Mouse (Mus musculus): Measurements from ENCODE around the gene Ppfibp2.

The Ppfibp2 gene

DNA sequence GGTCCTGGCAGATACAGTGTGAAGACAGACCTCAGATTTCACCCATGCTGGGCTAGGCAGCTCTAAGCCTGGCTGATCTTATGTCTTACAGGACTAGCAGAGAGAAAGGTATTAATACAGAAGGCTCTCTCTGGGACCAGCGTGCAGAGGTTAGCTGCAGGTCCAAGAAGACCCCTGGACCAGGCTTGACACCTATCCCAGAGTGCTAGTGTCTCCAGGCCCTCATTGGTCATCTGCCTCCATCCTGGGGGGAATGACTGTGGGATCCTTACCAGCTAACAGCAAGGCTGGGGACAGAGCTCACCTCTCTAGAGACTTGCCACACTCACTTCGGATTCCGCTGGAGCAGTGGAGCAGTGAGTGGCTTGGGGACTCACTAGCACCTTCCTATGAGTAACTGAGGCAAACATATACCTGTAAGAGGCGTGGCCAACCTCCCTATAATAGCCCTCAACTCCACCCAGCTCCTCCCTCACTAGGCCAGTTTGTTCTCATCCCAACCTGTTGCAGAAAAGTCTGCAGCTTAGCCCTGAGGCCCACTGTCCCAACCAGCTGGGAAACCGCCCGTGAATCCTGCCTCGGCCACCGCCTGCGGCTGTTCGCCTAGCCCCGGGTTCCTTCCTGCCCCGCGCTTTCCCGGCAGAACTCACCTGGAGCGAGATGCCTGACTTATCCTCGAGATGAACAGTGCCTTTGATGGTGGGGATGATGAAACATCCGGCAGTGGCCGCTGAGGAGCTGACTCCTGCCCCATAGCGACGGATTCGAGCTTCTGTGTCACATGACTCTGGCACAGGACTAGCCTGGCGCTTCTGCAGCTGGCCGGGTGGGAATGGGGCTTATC is 162.5 kb downstream of the Ppfibp2 start, which contains the start of gene Cyb5r2:
TSS of gene Cyb5r2 (minus strand) at position 725 of the 844 bp plus-strand sequence.
- DNase-seq: no peak

DNA sequence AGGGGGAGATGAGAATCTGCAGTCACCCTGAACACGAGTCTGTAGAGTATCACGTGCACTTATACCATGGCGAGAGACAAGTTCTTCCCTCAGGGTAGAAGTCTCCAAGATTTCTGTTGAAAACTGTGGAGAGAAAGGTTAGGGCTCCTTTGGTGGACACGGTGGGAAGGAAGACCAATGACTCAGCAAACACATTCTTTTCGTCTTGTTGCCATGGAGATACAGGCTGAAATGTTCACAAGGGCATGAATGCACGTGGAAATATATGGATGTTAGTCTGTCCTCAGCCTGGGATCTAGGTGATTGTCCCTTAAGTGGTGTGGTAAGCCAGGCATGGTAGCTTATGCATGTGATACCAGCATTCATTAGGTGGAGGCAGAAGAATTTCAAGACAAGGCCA is 175.8 kb downstream of the Ppfibp2 start:
- no peak for DNase-seq

DNA sequence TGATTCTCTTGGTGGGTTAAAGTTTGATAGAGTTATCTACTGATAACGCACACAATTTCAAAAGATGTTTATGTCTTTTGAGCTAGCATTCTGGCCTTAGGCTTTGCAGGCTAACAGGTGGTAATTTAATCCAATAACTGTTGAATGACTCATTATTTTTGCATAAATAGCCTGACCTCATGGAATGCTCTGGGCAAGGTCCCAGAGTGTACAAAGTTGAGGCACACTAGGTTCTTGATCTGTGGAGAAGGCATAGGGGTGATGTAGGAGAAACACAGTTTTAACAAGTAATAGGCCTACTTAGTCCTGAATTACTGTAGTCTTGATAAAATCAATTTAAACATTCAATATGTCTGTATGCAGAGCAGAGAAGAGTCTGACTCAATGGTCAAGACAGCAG is 183.2 kb downstream of the Ppfibp2 start:
- no peak for DNase-seq

DNA sequence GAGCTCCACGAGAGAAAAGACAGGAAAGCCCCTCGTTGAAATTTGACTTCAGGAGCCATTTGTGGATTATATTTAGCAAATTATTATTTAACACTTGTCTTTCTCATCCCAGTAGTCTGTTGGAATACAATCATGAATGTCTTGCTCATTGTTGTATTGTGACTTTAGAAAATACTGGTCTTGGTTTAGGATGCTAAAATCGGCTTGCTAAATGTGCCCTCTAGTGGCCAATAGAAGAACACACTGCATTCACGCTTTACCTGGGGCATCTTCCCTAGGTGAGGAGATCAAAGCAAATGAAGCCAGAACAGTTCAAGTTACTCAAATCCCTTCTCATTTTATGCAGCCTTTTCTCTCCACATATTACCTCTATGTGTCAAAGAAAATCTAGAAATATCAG is 184.6 kb downstream of the Ppfibp2 start:
- no peak for DNase-seq

DNA sequence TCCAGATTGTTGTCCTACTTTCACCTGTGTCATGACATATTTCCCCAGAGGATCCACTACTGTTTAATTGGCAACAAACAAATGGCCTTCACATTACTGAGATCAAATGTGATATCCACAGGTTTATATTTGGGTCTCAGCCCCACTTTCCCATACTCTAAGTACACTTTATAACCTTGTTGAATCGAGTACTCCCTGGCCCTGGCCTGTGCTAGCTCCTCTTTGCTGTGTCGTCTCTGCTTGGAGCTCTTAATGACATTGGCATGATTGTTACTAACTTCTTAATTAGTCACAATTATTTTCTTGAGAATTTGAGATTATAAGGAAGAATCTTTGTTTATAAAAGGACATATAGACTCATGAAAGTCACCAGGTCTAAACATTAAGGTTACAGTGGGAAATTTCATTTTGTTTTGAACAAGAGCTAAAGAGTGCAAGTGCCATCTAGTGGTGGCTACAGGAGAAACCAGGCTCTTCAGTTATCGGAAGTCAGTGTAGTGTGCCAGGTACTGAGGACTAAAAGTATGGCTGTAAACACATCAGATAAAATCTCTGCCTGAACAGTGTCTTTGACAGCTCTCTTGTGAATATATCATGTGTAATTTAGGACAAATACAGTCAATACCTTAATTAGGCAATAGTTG is 193.1 kb downstream of the Ppfibp2 start:
- DNase-seq: no peak

DNA sequence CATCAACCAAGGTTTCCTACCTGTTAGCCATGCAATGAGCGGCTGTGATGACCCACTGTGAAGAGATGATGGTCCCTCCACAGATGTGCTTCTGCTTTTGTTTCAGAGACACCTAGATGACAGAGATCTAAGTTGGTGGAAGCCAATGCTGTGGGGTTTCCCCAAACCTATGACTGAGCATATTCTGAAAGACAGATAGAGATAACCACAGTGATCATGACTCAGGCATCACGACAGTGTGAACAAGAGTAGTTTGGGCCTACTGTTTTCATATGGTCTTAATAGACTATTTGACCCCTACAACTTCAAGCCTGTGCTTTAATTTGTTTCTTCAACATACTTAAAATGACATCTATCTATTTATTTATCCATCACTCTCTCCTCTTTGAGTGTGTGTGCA is 201.5 kb downstream of the Ppfibp2 start:
- no peak for DNase-seq
